ENCODE assay signal across 8 mouse cellular contexts in the genomic region with DNA sequence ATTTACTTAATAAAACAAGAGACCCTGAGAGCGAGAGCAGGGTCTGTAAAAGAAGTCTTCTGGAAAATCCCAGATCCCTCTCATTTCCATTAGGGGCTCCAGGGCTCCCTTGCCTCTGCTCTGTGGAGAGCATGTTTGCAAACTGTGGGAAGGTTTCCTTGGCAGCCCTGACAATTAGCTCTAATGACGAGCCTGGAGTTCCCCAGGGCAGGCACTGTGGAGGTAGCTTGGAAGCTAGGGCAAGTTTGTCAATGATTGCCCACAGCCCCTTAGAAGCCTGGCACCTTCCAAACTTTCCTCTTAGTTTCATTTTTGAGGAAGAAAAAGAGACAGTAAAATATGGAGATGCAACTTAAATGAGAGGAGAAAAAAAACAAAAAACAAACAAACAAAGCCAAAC. TPM values are rescaled to one million over a fixed set of nuclear protein-coding genes. Genes with fewer than 3 reads are reported as not detected.
DNase-seq lines count a peak whose midpoint lies in the region; ATAC-seq lines count a peak whose summit lies in the region.

No protein-coding gene starts in this region.

- no peak for ATAC-seq in neural tube, embryonic 11.5 days (ENCODE audit: insufficient read depth, low FRiP score, low TSS enrichment)
- ATAC-seq in forebrain, embryonic 13.5 days, result no peak
- ATAC-seq in stomach, embryonic 15.5 days (ENCODE audit: insufficient read depth, low FRiP score, low read depth), result no peak
- no peak for ATAC-seq in liver, embryonic 11.5 days (replicated peaks; ENCODE audit: low FRiP score)

- WGBS in neural tube, embryonic 11.5 days, result 41% methylated on average over 2 of the region's 2 CpGs
- WGBS in forebrain, embryonic 13.5 days, result 21% methylated on average over 2 of the region's 2 CpGs
- 48% methylated on average over 2 of the region's 2 CpGs for WGBS in stomach, embryonic 15.5 days
- 65% methylated on average over 2 of the region's 2 CpGs for WGBS in liver, embryonic 11.5 days

- H3K27me3 ChIP-seq in neural tube, embryonic 11.5 days (ENCODE audit: control insufficient read depth, insufficient read depth, low read length), result no peaks in the 10 kb centered on the region
- H3K27me3 ChIP-seq in forebrain, embryonic 13.5 days, result no peaks in the 10 kb centered on the region
- no peaks in the 10 kb centered on the region for H3K27me3 ChIP-seq in stomach, embryonic 15.5 days (replicated peaks)
- no peaks in the 10 kb centered on the region for H3K27me3 ChIP-seq in liver, embryonic 11.5 days (replicated peaks; ENCODE audit: control insufficient read depth, insufficient read depth, low read length)

- no peaks in the 10 kb centered on the region for H3K9me3 ChIP-seq in neural tube, embryonic 11.5 days (ENCODE audit: control insufficient read depth, low read length)
- no peaks in the 10 kb centered on the region for H3K9me3 ChIP-seq in forebrain, embryonic 13.5 days (replicated peaks)
- H3K9me3 ChIP-seq in stomach, embryonic 15.5 days, result no peaks in the 10 kb centered on the region
- H3K9me3 ChIP-seq in liver, embryonic 11.5 days (ENCODE audit: control insufficient read depth, low read length), result no peaks in the 10 kb centered on the region

- no peak overlapping the region for H3K27ac ChIP-seq in neural tube, embryonic 11.5 days (ENCODE audit: low read depth, low read length)
- no peak overlapping the region for H3K27ac ChIP-seq in forebrain, embryonic 13.5 days
- H3K27ac ChIP-seq in stomach, embryonic 15.5 days, result no peak overlapping the region
- H3K27ac ChIP-seq in liver, embryonic 11.5 days (ENCODE audit: low read depth, low read length), result no peak overlapping the region

- H3K9ac ChIP-seq in neural tube, embryonic 11.5 days (ENCODE audit: low read length), result no peak overlapping the region
- H3K9ac ChIP-seq in forebrain, embryonic 13.5 days, result no peak overlapping the region
- H3K9ac ChIP-seq in stomach, embryonic 15.5 days, result no peak overlapping the region
- no peak overlapping the region for H3K9ac ChIP-seq in liver, embryonic 11.5 days (ENCODE audit: low read depth, low read length)

- H3K4me3 ChIP-seq in neural tube, embryonic 11.5 days (ENCODE audit: low read depth, low read length), result no peak overlapping the region
- no peak overlapping the region for H3K4me3 ChIP-seq in forebrain, embryonic 13.5 days
- H3K4me3 ChIP-seq in stomach, embryonic 15.5 days (replicated peaks), result no peak overlapping the region
- H3K4me3 ChIP-seq in liver, embryonic 11.5 days (ENCODE audit: low read depth, low read length), result no peak overlapping the region

- H3K4me2 ChIP-seq in neural tube, embryonic 11.5 days (ENCODE audit: low read depth), result peak overlapping the region; percentile 19; the same call in 1 of the 2 replicates
- peak overlapping the region; percentile 81 for H3K4me2 ChIP-seq in forebrain, embryonic 13.5 days
- peak overlapping the region; percentile 24 for H3K4me2 ChIP-seq in stomach, embryonic 15.5 days
- no peak overlapping the region for H3K4me2 ChIP-seq in liver, embryonic 11.5 days

- peak; percentile 32 for DNase-seq in neural tube, embryonic 11.5 days (ENCODE audit: low spot score)
- no peak for DNase-seq in neural tube, embryonic 10.5 days (ENCODE audit: extremely low spot score, low spot score)
- DNase-seq in kidney, postnatal 25 days, result peak; percentile 69 to 84
- no peak for DNase-seq in liver, embryonic 11.5 days (ENCODE audit: low spot score)
- no peak for DNase-seq in c-Kit-positive CD71-positive TER-119-positive erythroid progenitor cells, embryonic 14.5 days (ENCODE audit: low spot score)
- DNase-seq in adrenal gland, adult (ENCODE audit: inconsistent age in 2 of 2, low spot score in 1 of 2), result no peak

- peaks cover 12% of the 10 kb centered on the region for H3K4me1 ChIP-seq in neural tube, embryonic 11.5 days (ENCODE audit: control insufficient read depth, insufficient read depth, low read length)
- peaks cover 34% of the 10 kb centered on the region for H3K4me1 ChIP-seq in forebrain, embryonic 13.5 days
- peaks cover 3% of the 10 kb centered on the region; the same call in 1 of the 2 replicates for H3K4me1 ChIP-seq in stomach, embryonic 15.5 days
- peaks cover 3% of the 10 kb centered on the region; the same call in 1 of the 2 replicates for H3K4me1 ChIP-seq in liver, embryonic 11.5 days (replicated peaks; ENCODE audit: control insufficient read depth, insufficient read depth, low read length)

- H3K36me3 ChIP-seq in neural tube, embryonic 11.5 days (ENCODE audit: control insufficient read depth, insufficient read depth, low read length), result no peaks in the 10 kb centered on the region; the same call in 1 of the 2 replicates
- peaks cover 9% of the 10 kb centered on the region for H3K36me3 ChIP-seq in forebrain, embryonic 13.5 days (ENCODE audit: poor library complexity, severe bottlenecking)
- H3K36me3 ChIP-seq in stomach, embryonic 15.5 days, result 0 out of 2 replicates have a peak, but pooled peaks cover 5% of the 10 kb centered on the region
- H3K36me3 ChIP-seq in liver, embryonic 11.5 days (ENCODE audit: control insufficient read depth, insufficient read depth, low read length), result no peaks in the 10 kb centered on the region

RNA-seq across cellular contexts. Expression of a gene that starts 2.5 kb away (rescaled TPM):
- polyA plus RNA-seq in neural tube, embryonic 11.5 days (2014; fragmentation: Nextera tagmentation; extraction: Ambion mirVana), result 14.5 and 15.5 TPM in 2 replicates
- polyA plus RNA-seq in forebrain, embryonic 13.5 days (2015; fragmentation: Nextera tagmentation; extraction: Ambion mirVana), result 14.0 and 17.9 TPM in 2 replicates
- 15.6 and 17.6 TPM in 2 replicates for polyA plus RNA-seq in stomach, embryonic 15.5 days (2015; fragmentation: Nextera tagmentation; extraction: Ambion mirVana)
- 5.0 and 6.2 TPM in 2 replicates for polyA plus RNA-seq in liver, embryonic 11.5 days (2014; fragmentation: Nextera tagmentation; extraction: Ambion mirVana)

RNA-seq across cellular contexts. Expression of a gene that starts 19.5 kb away (rescaled TPM):
- not detected in 2 replicates for polyA plus RNA-seq in neural tube, embryonic 11.5 days (2014; fragmentation: Nextera tagmentation; extraction: Ambion mirVana)
- not detected in 2 replicates for polyA plus RNA-seq in forebrain, embryonic 13.5 days (2015; fragmentation: Nextera tagmentation; extraction: Ambion mirVana)
- polyA plus RNA-seq in stomach, embryonic 15.5 days (2015; fragmentation: Nextera tagmentation; extraction: Ambion mirVana), result 0.55 and 1.2 TPM in 2 replicates
- polyA plus RNA-seq in liver, embryonic 11.5 days (2014; fragmentation: Nextera tagmentation; extraction: Ambion mirVana), result not detected in 2 replicates

RNA-seq across cellular contexts. Expression of a gene that starts 56.2 kb away (rescaled TPM):
- 31.1 and 35.2 TPM in 2 replicates for polyA plus RNA-seq in neural tube, embryonic 11.5 days (2014; fragmentation: Nextera tagmentation; extraction: Ambion mirVana)
- 31.8 and 37.8 TPM in 2 replicates for polyA plus RNA-seq in forebrain, embryonic 13.5 days (2015; fragmentation: Nextera tagmentation; extraction: Ambion mirVana)
- polyA plus RNA-seq in stomach, embryonic 15.5 days (2015; fragmentation: Nextera tagmentation; extraction: Ambion mirVana), result 26.1 and 29.0 TPM in 2 replicates
- 36.5 and 39.7 TPM in 2 replicates for polyA plus RNA-seq in liver, embryonic 11.5 days (2014; fragmentation: Nextera tagmentation; extraction: Ambion mirVana)

Comparison
In these comparisons a context has a peak if more than half of its experiments do, and no peak if none do; other contexts are left out.
1. DNase-seq: peak in neural tube, embryonic 11.5 days (single experiment) and kidney, postnatal 25 days (2 of 2); none in neural tube, embryonic 10.5 days (single experiment), liver, embryonic 11.5 days (single experiment), c-Kit-positive CD71-positive TER-119-positive erythroid progenitor cells, embryonic 14.5 days (single experiment) and adrenal gland, adult (0 of 2).